Mouse (Mus musculus): Measurements from ENCODE around the gene Zbtb34. TPM values are rescaled to one million over a fixed set of nuclear protein-coding genes. Genes with fewer than 3 reads are reported as not detected.

Zbtb34 gene
- 10 to 100 TPM; 13.1 to 17.2 TPM for total RNA-seq (2023)

GRCm38 (mm10) chr2:33430771-33431699, at the start of gene Zbtb34:
Gene Zbtb34, minus strand, starts transcription at chr2:33431324.

GRCm38 (mm10) chr2:33468466-33469097, 37.5 kb upstream of the Zbtb34 start, which contains the start of gene Zbtb43:
Gene Zbtb43, minus strand, starts transcription at chr2:33468559.

GRCm38 (mm10) chr2:33370777-33371647, 60.1 kb downstream of the Zbtb34 start, which contains the start of gene Ralgps1:
Gene Ralgps1, minus strand, starts transcription at chr2:33371486.

Other genes starting within 250 kb of the Zbtb34 start
- gene Angptl2, start 215.3 kb downstream of the Zbtb34 start, total RNA-seq (2023) = not detected
- gene Ralgps1, start 59.8 kb downstream of the Zbtb34 start, total RNA-seq (2023) = 10 to 100 TPM; 18.8 to 21.0 TPM
- gene Zbtb43, start 37.2 kb upstream of the Zbtb34 start, total RNA-seq (2023) = 10 to 100 TPM; 37.7 to 37.8 TPM
- not detected for gene Lmx1b, start 209.2 kb upstream of the Zbtb34 start, total RNA-seq (2023)